Mouse (Mus musculus) bone marrow macrophage, adult 2 months (primary cell): Measurements from ENCODE around the gene Arhgap5. TPM values are rescaled to one million over a fixed set of nuclear protein-coding genes. Genes with fewer than 3 reads are reported as not detected.

ENCODE experiments used
- H3K27ac ChIP-seq: 2 replicates; pipeline ENCODE4 v1.5.1; 2012; ENCODE audit warnings: low read depth, low read length; ENCODE audit not compliant: insufficient read depth
- H3K4me1 ChIP-seq: 2 replicates; pipeline ENCODE4 v1.6.1; 2012; ENCODE audit warnings: low read length; ENCODE audit not compliant: control insufficient read depth, insufficient read depth
- H3K4me3 ChIP-seq: 2 replicates; pipeline ENCODE4 v1.5.1; 2012; ENCODE audit warnings: mild to moderate bottlenecking, low read length, moderate library complexity; ENCODE audit not compliant: insufficient read depth
- CTCF ChIP-seq: IDR thresholded peaks from 2 replicates; pipeline ENCODE4 v1.5.1; 2012; ENCODE audit warnings: low read depth, mild to moderate bottlenecking, low read length, moderate library complexity
- POLR2A ChIP-seq: IDR thresholded peaks from 2 replicates; pipeline ENCODE4 v1.6.1; 2012; ENCODE audit warnings: mild to moderate bottlenecking, low read depth, low read length, borderline replicate concordance
- polyA plus RNA-seq: library from polyadenylated mRNA; stranded (reverse); fragments of >200 nt; gene quantifications from 2 replicates; pipeline ENCODE4 v1.2.4, GENCODE M21; 2012; ENCODE audit not compliant: missing spikeins, insufficient read depth, insufficient read length

Gene Arhgap5
- polyA plus RNA-seq, 1 experiment, result 23.0 TPM

DNA sequence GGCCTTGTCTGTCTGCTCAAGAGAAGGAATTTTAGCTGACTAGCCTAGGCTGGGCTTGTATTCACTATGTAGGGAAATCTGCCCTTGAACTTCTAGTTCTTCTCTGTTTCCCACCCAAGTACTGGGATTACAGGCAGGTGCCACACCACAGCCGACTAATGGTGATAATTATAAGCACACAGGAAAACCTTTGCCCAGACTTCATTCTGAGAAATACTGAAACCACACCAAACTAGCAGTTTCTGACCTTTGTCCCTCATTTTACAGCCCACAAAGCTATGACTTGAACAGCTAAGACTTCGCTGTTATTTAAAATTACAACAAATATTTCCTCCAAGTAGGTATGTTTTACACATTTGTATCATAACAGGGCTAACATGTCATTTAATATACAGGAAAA, 98.7 kb downstream of the Arhgap5 start:
- H3K4me3 ChIP-seq, result peak overlapping the region; percentile 91
- peaks cover 3% of the 10 kb centered on the region; the same call in 1 of the 2 replicates for H3K4me1 ChIP-seq
- TF ChIP-seq POLR2A (no peak), CTCF (no peak)
- no peak overlapping the region for H3K27ac ChIP-seq

DNA sequence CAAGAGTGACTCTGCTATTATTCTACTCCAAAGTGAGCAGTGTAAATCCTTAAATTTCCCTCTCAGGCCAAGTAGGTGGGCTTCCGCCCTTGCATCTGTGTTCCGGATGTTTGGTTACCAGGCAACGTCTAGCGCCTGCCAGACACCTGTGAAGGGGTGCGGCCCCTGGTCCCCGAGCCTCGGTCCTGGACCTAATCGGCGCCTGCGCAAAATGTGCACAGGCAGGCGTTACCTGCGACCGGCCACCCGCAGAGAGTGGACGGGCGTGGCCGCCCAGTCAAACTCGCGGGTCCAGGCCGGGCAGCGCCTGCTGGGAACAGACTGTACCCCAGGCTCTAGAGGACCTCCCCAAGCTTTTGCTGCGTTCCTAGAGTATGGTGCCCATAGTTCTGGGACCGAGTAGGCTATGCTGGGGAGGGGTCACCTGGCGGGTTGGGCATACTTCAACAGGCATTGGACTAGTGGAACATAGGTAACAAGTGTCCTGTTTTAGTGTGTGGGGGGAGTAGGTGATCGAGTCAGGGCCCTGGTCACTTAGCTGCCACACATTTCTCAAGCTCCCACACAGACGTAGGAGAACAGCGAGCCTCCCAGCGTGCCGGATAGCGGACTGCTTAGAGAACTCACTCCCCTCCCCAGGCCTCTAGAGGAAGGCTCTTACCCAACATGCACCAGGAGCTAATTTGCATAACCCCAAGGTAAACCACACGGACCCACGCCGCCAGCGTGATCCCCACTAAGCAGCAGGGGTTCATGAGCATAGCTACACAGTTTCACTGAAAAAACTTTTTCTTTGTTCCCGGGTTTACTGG, 99.3 kb downstream of the Arhgap5 start:
- Histone ChIP-seq H3K4me1 (peaks cover 3% of the 10 kb centered on the region; the same call in 1 of the 2 replicates), H3K4me3 (peak overlapping the region; percentile 91), H3K27ac (peak overlapping the region; percentile 82)
- TF ChIP-seq CTCF, result no peak
- TF ChIP-seq POLR2A, result no peak

DNA sequence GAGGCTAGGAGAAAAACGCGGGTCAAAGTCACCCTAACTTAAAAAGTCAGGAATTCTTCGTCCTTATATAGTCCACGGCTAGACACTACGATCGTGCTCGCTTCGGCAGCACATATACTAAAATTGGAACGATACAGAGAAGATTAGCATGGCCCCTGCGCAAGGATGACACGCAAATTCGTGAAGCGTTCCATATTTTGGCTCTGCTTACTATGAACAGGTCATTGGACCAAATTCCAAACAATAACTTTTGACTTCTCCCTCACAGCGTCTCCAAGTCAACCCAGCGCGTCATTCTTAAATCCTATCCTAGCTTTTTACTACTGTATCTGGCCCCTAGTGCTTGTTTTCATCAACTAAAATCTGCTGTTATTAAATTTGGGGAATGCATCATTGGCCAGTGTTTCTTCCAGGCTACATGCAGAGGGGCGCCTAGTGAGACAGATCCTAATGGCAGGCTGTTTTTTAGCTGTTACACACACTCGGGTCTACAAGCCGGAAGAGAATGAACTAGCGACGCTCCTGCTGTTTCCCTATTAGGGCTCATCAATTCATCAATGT, 100.0 kb downstream of the Arhgap5 start:
- peak overlapping the region; percentile 91 for H3K4me3 ChIP-seq
- peak overlapping the region; percentile 82 for H3K27ac ChIP-seq
- TF ChIP-seq CTCF, result no peak
- no peak for TF ChIP-seq POLR2A
- H3K4me1 ChIP-seq, result peaks cover 3% of the 10 kb centered on the region; the same call in 1 of the 2 replicates

DNA sequence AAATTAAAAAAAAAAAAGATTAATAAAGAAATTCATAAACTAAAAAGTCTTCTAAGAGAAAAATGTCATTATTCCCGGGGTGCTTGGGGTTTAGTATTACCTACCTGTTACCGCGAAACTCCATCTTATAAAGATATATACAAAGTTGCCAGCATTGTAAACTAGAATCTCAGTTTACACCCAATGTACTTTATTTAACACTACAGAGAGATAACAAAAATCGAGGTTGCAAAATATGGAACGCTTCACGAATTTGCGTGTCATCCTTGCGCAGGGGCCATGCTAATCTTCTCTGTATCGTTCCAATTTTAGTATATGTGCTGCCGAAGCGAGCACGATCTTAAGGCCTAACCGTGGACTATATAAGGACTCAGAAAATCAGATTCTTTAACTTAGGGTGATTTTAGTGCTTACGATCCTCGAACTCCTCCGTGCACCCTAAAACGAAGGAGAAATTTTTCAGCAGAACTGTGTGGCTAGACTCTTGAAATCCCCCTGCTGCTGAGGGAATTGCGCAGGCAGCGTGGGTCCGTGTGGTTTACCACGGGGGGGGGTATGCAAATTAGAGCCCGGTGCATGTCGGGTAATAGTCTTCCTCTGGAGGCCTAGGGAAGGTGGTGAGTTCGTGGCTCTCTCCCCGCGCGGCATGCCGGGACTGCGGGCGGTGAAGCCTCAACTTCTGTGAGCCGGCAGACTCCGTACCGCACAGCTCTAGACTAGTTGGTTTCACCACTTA, 100.7 kb downstream of the Arhgap5 start:
- Histone ChIP-seq H3K27ac (peak overlapping the region; percentile 88), H3K4me1 (peaks cover 3% of the 10 kb centered on the region; the same call in 1 of the 2 replicates), H3K4me3 (peak overlapping the region; percentile 65)
- TF ChIP-seq CTCF (no peak), POLR2A (no peak)

DNA sequence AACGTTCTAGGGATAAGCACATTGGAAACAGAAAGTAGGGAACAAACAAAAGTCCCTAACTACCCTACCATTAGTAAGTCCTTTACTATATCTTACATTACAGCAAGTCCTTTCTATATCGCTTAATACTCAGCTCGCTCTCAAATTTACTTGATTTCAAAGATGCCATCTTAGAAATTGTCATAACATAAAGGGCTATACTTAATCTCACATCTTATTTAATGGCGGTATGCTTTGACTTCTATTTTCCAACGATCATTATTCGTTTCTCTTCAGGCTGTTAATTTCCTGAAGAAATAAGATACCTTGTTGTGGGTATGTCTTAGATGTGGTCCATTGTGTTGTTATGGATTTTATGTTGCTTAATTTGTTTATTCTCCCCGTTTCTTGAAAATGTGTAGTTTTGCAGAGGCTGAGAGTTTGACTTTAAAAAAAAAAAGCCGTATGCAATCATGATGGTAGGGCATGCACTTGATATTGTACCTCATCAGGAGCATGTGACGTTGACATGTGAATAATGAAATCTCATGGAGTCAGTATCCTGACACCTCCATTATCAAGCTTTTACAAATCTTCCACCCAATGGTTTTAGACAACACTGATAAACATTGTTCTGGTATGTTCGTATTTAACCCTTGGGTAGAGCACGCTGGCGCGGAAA, 101.3 kb downstream of the Arhgap5 start:
- peaks cover 3% of the 10 kb centered on the region; the same call in 1 of the 2 replicates for H3K4me1 ChIP-seq
- TF ChIP-seq POLR2A, result no peak
- TF ChIP-seq CTCF, result no peak
- H3K27ac ChIP-seq, result no peak overlapping the region
- peak overlapping the region; percentile 57 for H3K4me3 ChIP-seq

DNA sequence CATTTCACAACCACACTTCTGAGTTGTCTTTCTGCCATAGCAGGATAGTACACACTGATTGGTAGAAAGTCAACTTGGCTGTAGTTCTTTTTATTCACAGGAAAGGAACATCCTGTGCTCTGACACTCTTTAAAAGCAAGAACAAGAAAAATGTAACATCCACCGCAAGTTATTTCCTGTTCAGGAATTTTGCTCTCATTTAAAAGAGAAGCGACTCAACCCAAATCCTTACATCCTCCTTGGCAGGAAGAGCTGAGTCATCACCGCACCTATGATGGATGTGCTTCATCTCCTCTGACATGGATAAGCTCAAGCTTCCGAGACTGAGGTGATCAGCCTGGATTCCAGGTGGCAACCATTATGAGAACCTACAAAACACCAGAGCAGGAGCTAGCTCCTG, 103.6 kb downstream of the Arhgap5 start:
- Histone ChIP-seq H3K27ac (no peak overlapping the region), H3K4me1 (peaks cover 3% of the 10 kb centered on the region; the same call in 1 of the 2 replicates), H3K4me3 (no peak overlapping the region)
- TF ChIP-seq POLR2A (no peak), CTCF (no peak)

DNA sequence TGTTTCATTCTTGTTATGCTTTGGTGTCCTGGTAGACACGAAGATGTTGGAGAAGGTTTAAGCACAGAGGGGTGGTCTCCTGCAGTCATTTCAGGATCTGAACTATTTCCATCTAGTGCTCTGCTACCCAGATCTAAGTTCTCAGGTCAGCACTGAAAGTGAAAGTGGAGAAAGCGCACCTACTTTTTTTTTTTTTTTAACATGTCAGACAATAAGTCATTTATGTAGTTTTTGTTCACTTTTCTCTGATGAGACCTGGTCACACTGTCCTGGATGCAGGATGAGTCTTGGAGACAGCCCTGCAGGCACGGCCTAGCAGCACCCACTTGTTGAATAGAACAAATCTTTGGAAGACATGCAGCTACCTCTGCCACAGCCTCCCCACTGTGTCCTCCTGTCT, 111.9 kb downstream of the Arhgap5 start:
- Histone ChIP-seq H3K4me3 (no peak overlapping the region), H3K4me1 (peaks cover 7% of the 10 kb centered on the region; the same call in 1 of the 2 replicates), H3K27ac (no peak overlapping the region)
- no peak for TF ChIP-seq POLR2A
- TF ChIP-seq CTCF, result no peak

DNA sequence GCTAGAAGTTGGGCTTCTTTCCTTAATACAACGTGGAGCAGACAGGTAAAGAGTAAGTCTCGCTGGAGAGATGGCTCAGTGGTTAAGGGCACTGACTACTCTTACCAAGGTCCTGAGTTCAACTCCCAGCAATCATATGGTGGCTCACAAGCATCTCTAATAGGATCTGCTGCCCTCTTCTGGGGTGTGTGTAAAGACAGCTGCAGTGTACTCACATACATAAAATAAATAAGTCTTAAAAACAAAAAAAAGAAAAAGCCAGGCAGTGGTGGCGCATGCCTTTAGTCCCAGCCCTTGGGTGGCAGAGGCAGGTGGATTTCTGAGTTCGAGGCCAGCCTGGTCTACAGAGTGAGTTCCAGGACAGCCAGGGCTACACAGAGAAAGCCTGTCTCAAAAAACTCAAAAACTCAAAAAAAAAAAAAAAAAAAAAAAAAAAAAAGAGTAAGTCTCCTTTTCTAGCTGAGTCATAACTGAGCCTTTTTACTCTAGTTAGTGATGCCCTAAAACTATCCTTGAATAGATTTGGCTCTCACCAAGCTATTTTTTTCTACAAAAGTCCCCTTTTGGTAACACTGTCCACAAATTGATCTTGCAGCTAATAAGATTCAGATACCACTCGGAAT, 114.8 kb downstream of the Arhgap5 start:
- Histone ChIP-seq H3K27ac (no peak overlapping the region), H3K4me1 (peaks cover 12% of the 10 kb centered on the region), H3K4me3 (no peak overlapping the region)
- TF ChIP-seq POLR2A (no peak), CTCF (no peak)

DNA sequence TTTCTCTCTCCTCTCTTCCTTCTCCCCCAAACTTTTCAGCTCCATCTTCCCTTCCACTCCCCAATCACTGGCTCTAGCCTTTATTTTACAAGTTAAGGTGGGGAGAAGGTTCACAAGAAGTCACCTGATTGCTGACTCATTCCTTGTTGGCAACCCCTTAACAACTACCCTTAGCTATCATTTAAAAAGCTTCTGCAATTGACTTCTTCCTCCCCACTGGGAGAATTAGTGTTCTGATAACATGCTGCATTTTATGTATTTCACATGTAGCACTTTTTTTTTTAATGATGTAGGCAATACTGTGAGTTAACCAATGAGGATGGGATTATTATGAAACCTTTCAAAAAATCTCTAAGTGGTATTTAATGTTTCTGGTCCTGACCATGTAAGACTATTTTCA, 115.9 kb downstream of the Arhgap5 start:
- TF ChIP-seq CTCF (no peak), POLR2A (no peak)
- Histone ChIP-seq H3K4me3 (no peak overlapping the region), H3K4me1 (peaks cover 23% of the 10 kb centered on the region), H3K27ac (no peak overlapping the region)

Other genes with a start within 250 kb of the Arhgap5 start
- 0.05 TPM in 1 of 2 replicates, not detected in the other for gene Akap6, start 195.4 kb downstream of the Arhgap5 start, polyA plus RNA-seq